Mouse (Mus musculus): ENCODE results near the gene Ube2g2.

The Ube2g2 gene

GRCm38 (mm10) chr10:77605908-77606826 is 15.9 kb upstream of the Ube2g2 start, which contains the start of the genes Sumo3 and Gm49325:
TSS of gene Sumo3 (plus strand) at chr10:77606097.
TSS of gene Gm49325 (plus strand) at chr10:77606197.
- peak; percentile 73 for DNase-seq (ENCODE audit: low read depth, low spot score)

- no peak for DNase-seq (ENCODE audit: low read depth, low spot score)
These were observed 15.2 kb upstream of the Ube2g2 start for GRCm38 (mm10) chr10:77606855-77607254.

GRCm38 (mm10) chr10:77607441-77607840 is 14.6 kb upstream of the Ube2g2 start:
- DNase-seq (ENCODE audit: low read depth, low spot score) = no peak

GRCm38 (mm10) chr10:77608589-77608988 is 13.5 kb upstream of the Ube2g2 start:
- DNase-seq (ENCODE audit: low read depth, low spot score) = no peak

GRCm38 (mm10) chr10:77610221-77610961 is 11.7 kb upstream of the Ube2g2 start:
- DNase-seq (ENCODE audit: low read depth, low spot score) = no peak

- DNase-seq (ENCODE audit: low read depth, low spot score) = no peak
These were observed 8.7 kb upstream of the Ube2g2 start for GRCm38 (mm10) chr10:77613409-77613808.

GRCm38 (mm10) chr10:77615647-77616046 is 6.4 kb upstream of the Ube2g2 start:
- no peak for DNase-seq (ENCODE audit: low read depth, low spot score)

GRCm38 (mm10) chr10:77616166-77616565 is 5.9 kb upstream of the Ube2g2 start:
- DNase-seq (ENCODE audit: low read depth, low spot score) = no peak

- DNase-seq (ENCODE audit: low read depth, low spot score) = no peak
These were observed 5.1 kb upstream of the Ube2g2 start for GRCm38 (mm10) chr10:77616926-77617325.

GRCm38 (mm10) chr10:77621546-77621945 is 529 bp upstream of the Ube2g2 start:
- DNase-seq (ENCODE audit: low read depth, low spot score) = no peak

GRCm38 (mm10) chr10:77623069-77623492 is 1.0 kb downstream of the Ube2g2 start:
- DNase-seq (ENCODE audit: low read depth, low spot score) = no peak

- DNase-seq (ENCODE audit: low read depth, low spot score) = no peak
These were observed 1.7 kb downstream of the Ube2g2 start for GRCm38 (mm10) chr10:77623639-77624400.

GRCm38 (mm10) chr10:77624570-77624995 is 2.5 kb downstream of the Ube2g2 start:
- DNase-seq (ENCODE audit: low read depth, low spot score) = no peak

GRCm38 (mm10) chr10:77626036-77626435 is 4.0 kb downstream of the Ube2g2 start:
- no peak for DNase-seq (ENCODE audit: low read depth, low spot score)

GRCm38 (mm10) chr10:77626591-77626990 is 4.5 kb downstream of the Ube2g2 start:
- DNase-seq (ENCODE audit: low read depth, low spot score) = no peak

- DNase-seq (ENCODE audit: low read depth, low spot score) = no peak
These were observed 5.4 kb downstream of the Ube2g2 start for GRCm38 (mm10) chr10:77627497-77627896.

- DNase-seq (ENCODE audit: low read depth, low spot score) = no peak
These were observed 7.1 kb downstream of the Ube2g2 start for GRCm38 (mm10) chr10:77629163-77629562.

GRCm38 (mm10) chr10:77629970-77630369 is 7.9 kb downstream of the Ube2g2 start:
- DNase-seq (ENCODE audit: low read depth, low spot score) = no peak

- no peak for DNase-seq (ENCODE audit: low read depth, low spot score)
These were observed 11.9 kb downstream of the Ube2g2 start for GRCm38 (mm10) chr10:77634016-77634415.

- DNase-seq (ENCODE audit: low read depth, low spot score) = no peak
These were observed 12.6 kb downstream of the Ube2g2 start for GRCm38 (mm10) chr10:77634452-77635231.
